Mouse (Mus musculus): ENCODE data around the gene Gm14434. TPM values are rescaled to one million over a fixed set of nuclear protein-coding genes. Genes with fewer than 3 reads are reported as not detected.
"Not testable (repeated sequence)": the region's sequence is repeated elsewhere in the genome, so short reads cannot be mapped to it uniquely, and the experiment has no call there.

The Gm14434 gene
- 6.7 and 27.0 TPM in 2 replicates for polyA plus RNA-seq (2015; fragmentation: Nextera tagmentation; extraction: Ambion mirVana)

DNA sequence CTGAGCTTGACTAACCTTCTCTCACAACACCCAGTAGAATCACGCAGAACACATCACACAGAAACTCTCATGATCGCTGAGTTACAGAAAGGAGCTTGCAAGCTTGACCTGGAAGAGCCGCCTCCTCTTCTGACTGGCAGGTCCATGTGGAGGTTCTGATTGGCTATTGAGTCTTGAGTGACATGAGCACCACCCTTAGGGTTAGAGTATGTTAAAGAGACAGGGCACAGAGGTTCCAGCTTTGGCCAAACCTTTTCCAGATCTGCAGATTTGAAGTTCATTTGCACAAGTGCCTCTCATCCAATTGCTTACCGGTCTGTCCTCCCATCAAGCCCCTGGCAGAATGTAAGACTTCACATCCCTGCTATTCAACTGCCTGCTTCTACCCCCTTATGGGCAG is at the start of gene Gm14434:
Gene Gm14434, minus strand, starts transcription at position 101 of the 400 bp plus-strand sequence.
- not testable (repeated sequence) for H3K4me3 ChIP-seq (replicated peaks); ATAC-seq (ENCODE audit: low FRiP score)
- WGBS = no CpG with 5 or more reads among the region's 4 CpGs

GRCm38 (mm10) chr2:176520756-176521155 is 34.2 kb upstream of the Gm14434 start, which contains the start of gene Zfp967:
TSS of gene Zfp967 (plus strand) at chr2:176521056.
- not testable (repeated sequence) for H3K4me1 ChIP-seq; H3K4me3 ChIP-seq (replicated peaks); H3K36me3 ChIP-seq; H3K9ac ChIP-seq (replicated peaks); H3K27ac ChIP-seq (replicated peaks); H3K9me3 ChIP-seq (replicated peaks); ATAC-seq (ENCODE audit: low FRiP score); H3K27me3 ChIP-seq (replicated peaks); H3K4me2 ChIP-seq
- no CpG with 5 or more reads among the region's 9 CpGs for WGBS

More for the DNA sequence above, at the start of gene Gm14434:
- not testable (repeated sequence) for H3K4me1 ChIP-seq; H3K4me2 ChIP-seq; H3K9me3 ChIP-seq (replicated peaks); H3K27ac ChIP-seq (replicated peaks); H3K9ac ChIP-seq (replicated peaks); H3K27me3 ChIP-seq (replicated peaks); H3K36me3 ChIP-seq

DNA sequence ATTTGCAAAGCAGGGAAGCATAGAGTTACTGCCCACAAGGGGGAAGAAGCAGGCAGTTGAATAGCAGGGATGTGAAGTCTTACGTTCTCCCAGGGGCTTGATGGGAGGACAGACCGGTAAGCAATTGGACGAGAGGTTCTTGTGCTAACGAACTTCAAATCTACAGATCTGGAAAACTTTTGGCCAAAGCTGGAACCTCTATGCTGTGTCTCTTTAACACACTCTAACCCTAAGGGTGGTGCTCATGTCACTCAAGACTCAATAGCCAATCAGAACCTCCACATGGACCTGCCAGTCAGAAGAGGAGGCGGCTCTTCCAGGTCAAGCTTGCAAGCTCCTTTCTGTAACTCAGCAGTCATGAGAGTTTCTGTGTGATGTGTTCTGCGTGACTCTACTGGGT is 63.3 kb downstream of the Gm14434 start, which contains the start of gene Gm14435:
Gene Gm14435, plus strand, starts transcription at position 301 of the 400 bp plus-strand sequence.
- not testable (repeated sequence) for ATAC-seq (ENCODE audit: low FRiP score); H3K9ac ChIP-seq (replicated peaks); H3K4me2 ChIP-seq; H3K4me1 ChIP-seq; H3K9me3 ChIP-seq (replicated peaks); H3K4me3 ChIP-seq (replicated peaks); H3K27ac ChIP-seq (replicated peaks); H3K27me3 ChIP-seq (replicated peaks); H3K36me3 ChIP-seq
- no CpG with 5 or more reads among the region's 6 CpGs for whole genome bisulfite sequencing

Other genes with a start within 250 kb of the Gm14434 start
- not detected in 2 replicates for gene Gm11009, start 167.3 kb downstream of the Gm14434 start, polyA plus RNA-seq (2015; fragmentation: Nextera tagmentation; extraction: Ambion mirVana)
- 11.3 and 11.7 TPM in 2 replicates for gene Gm14435, start 63.2 kb downstream of the Gm14434 start, polyA plus RNA-seq (2015; fragmentation: Nextera tagmentation; extraction: Ambion mirVana)
- not detected in 2 replicates for gene Zfp967, start 34.3 kb upstream of the Gm14434 start, polyA plus RNA-seq (2015; fragmentation: Nextera tagmentation; extraction: Ambion mirVana)
- gene Gm14308, start 149.6 kb upstream of the Gm14434 start, polyA plus RNA-seq (2015; fragmentation: Nextera tagmentation; extraction: Ambion mirVana) = 12.3 and 28.7 TPM in 2 replicates
- 9.7 and 16.4 TPM in 2 replicates for gene Zfp973, start 183.7 kb upstream of the Gm14434 start, polyA plus RNA-seq (2015; fragmentation: Nextera tagmentation; extraction: Ambion mirVana)
- 38.8 and 43.4 TPM in 2 replicates for gene Gm14305, start 221.5 kb upstream of the Gm14434 start, polyA plus RNA-seq (2015; fragmentation: Nextera tagmentation; extraction: Ambion mirVana)